Comparison of ENCODE assay signal across 10 mouse cellular contexts in the genomic region with DNA sequence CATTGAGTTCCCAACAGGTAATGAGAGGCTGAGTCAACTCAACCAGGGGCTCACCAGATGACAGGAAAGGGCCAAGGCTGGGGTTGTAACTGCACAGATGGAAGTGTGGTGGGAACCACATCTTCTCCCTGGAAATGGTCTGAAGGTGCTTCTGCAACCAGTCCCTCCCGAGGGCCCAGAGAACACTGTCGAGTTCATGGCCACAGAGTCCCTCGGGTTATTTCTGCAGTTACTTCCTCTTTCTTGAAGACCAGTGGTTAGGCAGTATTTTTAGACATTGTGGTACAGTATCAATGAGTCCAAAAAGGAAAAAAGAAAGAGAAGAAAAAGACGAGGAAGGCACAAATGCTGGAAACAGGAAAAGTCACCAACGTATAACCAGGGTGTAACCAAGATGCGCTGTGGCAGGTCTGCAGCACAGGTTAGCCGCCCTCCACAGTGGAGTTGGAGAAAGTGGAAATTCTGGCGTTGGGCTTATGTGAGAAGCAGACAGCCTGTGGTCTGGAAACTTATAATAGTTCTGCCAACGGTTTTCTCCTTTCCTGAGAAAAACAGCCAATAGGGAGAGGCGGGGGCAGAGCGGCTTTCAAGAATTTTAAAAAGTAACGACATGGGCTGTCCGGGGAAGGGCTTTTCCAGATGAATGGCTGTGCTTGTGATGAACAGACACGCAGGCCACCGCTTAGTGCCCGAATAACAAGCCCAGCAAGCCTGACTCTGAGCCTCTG.
A peak's percentile ranks its signal among the peaks of the same experiment; 100 is the strongest.
DNase-seq lines count a peak whose midpoint lies in the region; ATAC-seq and TF ChIP-seq lines count a peak whose summit lies in the region.
"Had no signal": no experiment of that assay in that cellular context is flagged by ENCODE, and none has a peak within 500 bp of the region (broad histone marks: within the 10 kb centered on the region; RNA-seq: fewer than 3 reads in every experiment).

No protein-coding gene starts in this region.

- no peak for TF ChIP-seq CTCF in lung, postnatal 0 days (IDR thresholded peaks at IDR 0.05)

- H3K9me3 ChIP-seq in forebrain, embryonic 10.5 days = no peaks in the 10 kb centered on the region
- no peaks in the 10 kb centered on the region for H3K9me3 ChIP-seq in forebrain, embryonic 16.5 days (ENCODE audit: control insufficient read depth, low read length)
- H3K9me3 ChIP-seq in lung, postnatal 0 days (ENCODE audit: low read length) = no peaks in the 10 kb centered on the region
- H3K9me3 ChIP-seq in hindbrain, embryonic 10.5 days = no peaks in the 10 kb centered on the region
- H3K9me3 ChIP-seq: midbrain, embryonic 15.5 days had no signal

- peaks cover 41% of the 10 kb centered on the region for H3K4me1 ChIP-seq in forebrain, embryonic 10.5 days
- H3K4me1 ChIP-seq in forebrain, embryonic 16.5 days (replicated peaks; ENCODE audit: control insufficient read depth, insufficient read depth, low read length) = no peaks in the 10 kb centered on the region; the same call in 1 of the 2 replicates
- no peaks in the 10 kb centered on the region for H3K4me1 ChIP-seq in lung, postnatal 0 days (ENCODE audit: insufficient read depth, low read depth, low read length)
- peaks cover 29% of the 10 kb centered on the region for H3K4me1 ChIP-seq in hindbrain, embryonic 10.5 days (replicated peaks)
- H3K4me1 ChIP-seq: midbrain, embryonic 15.5 days had no signal

- H3K27ac ChIP-seq in forebrain, embryonic 10.5 days = 0 out of 2 replicates have a peak overlapping the region, but pooled peaks have one; percentile 30
- no peak overlapping the region for H3K27ac ChIP-seq in forebrain, embryonic 16.5 days (ENCODE audit: low read length)
- no peak overlapping the region for H3K27ac ChIP-seq in lung, postnatal 0 days (ENCODE audit: low read length)
- no peak overlapping the region for H3K27ac ChIP-seq in hindbrain, embryonic 10.5 days
- H3K27ac ChIP-seq: midbrain, embryonic 15.5 days had no signal

- 67% methylated on average over 16 of the region's 16 CpGs for WGBS in forebrain, embryonic 10.5 days
- 49% methylated on average over 16 of the region's 16 CpGs for WGBS in forebrain, embryonic 16.5 days
- 63% methylated on average over 14 of the region's 16 CpGs for WGBS in lung, postnatal 0 days
- 77% methylated on average over 16 of the region's 16 CpGs for WGBS in hindbrain, embryonic 10.5 days

- peaks cover 49% of the 10 kb centered on the region for H3K27me3 ChIP-seq in forebrain, embryonic 10.5 days (ENCODE audit: poor library complexity, severe bottlenecking)
- H3K27me3 ChIP-seq in forebrain, embryonic 16.5 days (replicated peaks; ENCODE audit: control insufficient read depth, insufficient read depth, low read length) = no peaks in the 10 kb centered on the region
- H3K27me3 ChIP-seq in lung, postnatal 0 days (replicated peaks; ENCODE audit: insufficient read depth, low read length) = no peaks in the 10 kb centered on the region
- no peaks in the 10 kb centered on the region for H3K27me3 ChIP-seq in hindbrain, embryonic 10.5 days (ENCODE audit: insufficient read depth, poor library complexity, severe bottlenecking)
- H3K27me3 ChIP-seq: midbrain, embryonic 15.5 days had no signal

- no peak overlapping the region for H3K4me3 ChIP-seq in forebrain, embryonic 10.5 days
- H3K4me3 ChIP-seq in forebrain, embryonic 16.5 days (replicated peaks; ENCODE audit: low read length) = no peak overlapping the region
- H3K4me3 ChIP-seq in lung, postnatal 0 days (ENCODE audit: low read depth, low read length) = no peak overlapping the region
- H3K4me3 ChIP-seq in hindbrain, embryonic 10.5 days = no peak overlapping the region
- H3K4me3 ChIP-seq: midbrain, embryonic 15.5 days had no signal

- no peak for DNase-seq in forebrain, embryonic 10.5 days (ENCODE audit: extremely low spot score, low spot score)
- DNase-seq in lung, postnatal 0 days (ENCODE audit: low spot score) = peak; percentile 22
- DNase-seq in lung, adult 18-20 months = no peak
- DNase-seq in hindbrain, embryonic 10.5 days (ENCODE audit: low spot score) = no peak
- DNase-seq in adrenal gland, postnatal 14 days = no peak
- DNase-seq: thymus, postnatal 14 days had no signal

- no peak for TF ChIP-seq EP300 in lung, postnatal 0 days (IDR thresholded peaks at IDR 0.05)

- no peaks in the 10 kb centered on the region for H3K36me3 ChIP-seq in forebrain, embryonic 10.5 days (replicated peaks)
- no peaks in the 10 kb centered on the region for H3K36me3 ChIP-seq in forebrain, embryonic 16.5 days (ENCODE audit: control insufficient read depth, insufficient read depth)
- no peaks in the 10 kb centered on the region for H3K36me3 ChIP-seq in lung, postnatal 0 days (ENCODE audit: insufficient read depth, low read length)
- H3K36me3 ChIP-seq in hindbrain, embryonic 10.5 days = no peaks in the 10 kb centered on the region
- H3K36me3 ChIP-seq: midbrain, embryonic 15.5 days had no signal

- ATAC-seq in forebrain, embryonic 16.5 days = no peak
- ATAC-seq in lung, postnatal 0 days = no peak
- peak; percentile 82 to 92 for ATAC-seq in hematopoietic stem cell, adult 5-6 weeks (replicated peaks in 1 of 2; ENCODE audit: insufficient read depth in 1 of 2, low FRiP score in 2 of 2, low TSS enrichment in 1 of 2, low read depth in 1 of 2, poor library complexity in 2 of 2, severe bottlenecking in 2 of 2)
- peak; percentile 84 for ATAC-seq in monocyte, adult 5-6 weeks (replicated peaks; ENCODE audit: insufficient number of reproducible peaks, low FRiP score, low TSS enrichment, poor library complexity, severe bottlenecking)
- ATAC-seq: midbrain, embryonic 15.5 days had no signal

- no peak overlapping the region for H3K9ac ChIP-seq in forebrain, embryonic 16.5 days (replicated peaks; ENCODE audit: low read depth, low read length)
- H3K9ac ChIP-seq in lung, postnatal 0 days (replicated peaks; ENCODE audit: low read depth) = no peak overlapping the region
- H3K9ac ChIP-seq: midbrain, embryonic 15.5 days had no signal

- H3K4me2 ChIP-seq in forebrain, embryonic 16.5 days (ENCODE audit: low read length) = no peak overlapping the region
- H3K4me2 ChIP-seq in lung, postnatal 0 days (replicated peaks; ENCODE audit: low read depth, low read length) = no peak overlapping the region
- H3K4me2 ChIP-seq: midbrain, embryonic 15.5 days had no signal

Comparison
In these comparisons a context has a peak if more than half of its experiments do, and no peak if none do; other contexts are left out.
1. ATAC-seq: peak in hematopoietic stem cell, adult 5-6 weeks (2 of 2) and monocyte, adult 5-6 weeks (single experiment); none in forebrain, embryonic 16.5 days (single experiment) and lung, postnatal 0 days (single experiment).